Mouse (Mus musculus) midbrain, postnatal 0 days (tissue): ENCODE measurements at regions not wholly inside any gene's neighbourhood (a gene's known extent, or its start where the extent isn't known, plus 50 kb on each side); places are given as distances from the start of the nearest gene placed in this dataset.

Source experiments
- ATAC-seq: fragments of 200-750 bp; cut with Nextera tagmentation; 2 replicates; pipeline ENCODE4 v1.8.0; 2017; ENCODE audit warnings: moderate number of reproducible peaks, mild to moderate bottlenecking, moderate TSS enrichment, moderate library complexity; ENCODE audit not compliant: low FRiP score
- DNase-seq: peaks from one replicate; pipeline ENCODE4 v3.0.0-alpha.2; 2015; ENCODE audit warnings: low spot score
- H3K27ac ChIP-seq: fragments of 300-500 bp; sonication (generic); 2 replicates; pipeline ENCODE4 v1.5.1; 2014; ENCODE audit warnings: low read depth, mild to moderate bottlenecking, low read length, mixed read lengths
- H3K27me3 ChIP-seq: fragments of 300-500 bp; sonication (generic); 2 replicates; pipeline ENCODE4 v1.6.1; 2014; ENCODE audit warnings: low read length, control low read depth, mixed read lengths; ENCODE audit not compliant: insufficient read depth
- H3K36me3 ChIP-seq: fragments of 300-500 bp; sonication (generic); 2 replicates; pipeline ENCODE4 v1.6.1; 2014; ENCODE audit warnings: low read length, control low read depth, mixed read lengths; ENCODE audit not compliant: insufficient read depth
- H3K4me1 ChIP-seq: fragments of 300-500 bp; sonication (generic); 2 replicates; pipeline ENCODE4 v1.6.1; 2014; ENCODE audit warnings: mild to moderate bottlenecking, control low read depth, antibody characterized with exemption, low read length, mixed read lengths; ENCODE audit not compliant: insufficient read depth
- H3K4me2 ChIP-seq: fragments of 300-500 bp; sonication (generic); 2 replicates; pipeline ENCODE4 v1.6.1; 2014; ENCODE audit warnings: low read depth, mild to moderate bottlenecking, low read length, mixed read lengths; ENCODE audit not compliant: poor library complexity, severe bottlenecking
- H3K4me3 ChIP-seq: fragments of 300-500 bp; sonication (generic); 2 replicates; pipeline ENCODE4 v1.5.1; 2014; ENCODE audit warnings: low read depth, mild to moderate bottlenecking, low read length, moderate library complexity
- H3K9ac ChIP-seq: fragments of 300-500 bp; sonication (generic); replicated peaks from 2 replicates; pipeline ENCODE4 v1.6.1; 2014; ENCODE audit warnings: mild to moderate bottlenecking, low read length, moderate library complexity, mixed read lengths; ENCODE audit not compliant: poor library complexity, severe bottlenecking
- H3K9me3 ChIP-seq: fragments of 300-500 bp; sonication (generic); 2 replicates; pipeline ENCODE4 v1.6.1; 2016; ENCODE audit warnings: low read length, control low read depth
- CTCF ChIP-seq: IDR thresholded peaks from 2 replicates; pipeline ENCODE4 v1.5.1; 2016; ENCODE audit warnings: antibody characterized with exemption, mild to moderate bottlenecking
- WGBS: fragments of 180-500 bp; shearing (Covaris S2); extraction: QIAGEN DNeasy Blood & Tissue Kit; methylation state at CpG from one replicate; pipeline ENCODE4 v1.1.7; 2014; 5-methylcytosine and 5-hydroxymethylcytosine counted together

DNA sequence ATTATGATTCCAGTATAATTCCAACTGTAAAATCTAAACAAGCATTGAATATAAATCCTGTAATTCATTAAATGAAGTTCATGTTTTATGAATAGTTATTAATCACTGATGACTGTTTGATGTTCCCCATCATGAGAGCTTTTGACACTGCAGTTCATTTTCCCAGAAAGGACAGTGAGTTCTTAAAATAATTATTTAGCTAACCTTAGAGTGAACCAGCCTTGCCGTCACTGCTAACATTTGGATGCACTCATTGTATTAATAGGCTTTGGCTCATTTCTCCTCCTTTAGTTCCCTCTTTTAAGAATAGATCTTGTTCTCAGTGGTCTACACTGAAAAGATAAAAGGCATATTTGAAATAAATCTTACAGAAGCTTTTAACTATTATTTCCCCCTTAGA, 64.8 kb upstream of the Tmx4 start:
- no peaks in the 10 kb centered on the region for H3K36me3 ChIP-seq
- no peak for TF ChIP-seq CTCF
- ATAC-seq (no peak), DNase-seq (no peak)
- H3K4me1 ChIP-seq = no peaks in the 10 kb centered on the region
- H3K4me3 ChIP-seq = no peak overlapping the region
- WGBS = 57% methylated on average over 1 of the region's 1 CpGs
- H3K4me2 ChIP-seq = no peak overlapping the region
- H3K27ac ChIP-seq = no peak overlapping the region
- no peaks in the 10 kb centered on the region for H3K9me3 ChIP-seq
- H3K27me3 ChIP-seq = no peaks in the 10 kb centered on the region
- no peak overlapping the region for H3K9ac ChIP-seq

DNA sequence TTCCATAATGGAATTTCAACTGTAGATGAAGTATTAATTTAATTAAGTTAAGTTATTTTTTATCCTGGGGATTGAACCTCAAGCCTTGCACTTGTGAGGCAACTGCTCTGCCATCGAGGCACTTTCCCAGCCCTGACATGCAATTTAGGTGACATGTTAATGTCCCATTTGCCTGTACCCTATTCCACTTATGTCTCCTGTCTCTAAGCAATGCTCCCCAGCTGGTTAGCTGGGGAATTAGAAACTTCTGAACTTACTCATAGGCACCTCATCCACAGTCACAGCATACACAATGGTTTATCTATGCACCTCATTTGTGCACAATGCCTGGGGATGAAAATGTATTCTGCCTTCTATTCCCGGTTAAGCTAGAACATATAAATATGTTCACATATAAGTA, 59.1 kb upstream of the Tmx4 start:
- H3K36me3 ChIP-seq = no peaks in the 10 kb centered on the region
- H3K27ac ChIP-seq = no peak overlapping the region
- H3K4me2 ChIP-seq = no peak overlapping the region
- H3K4me1 ChIP-seq = no peaks in the 10 kb centered on the region
- DNase-seq (no peak), ATAC-seq (no peak)
- no peak overlapping the region for H3K9ac ChIP-seq
- WGBS = 70% methylated on average over 2 of the region's 2 CpGs
- TF ChIP-seq CTCF = no peak
- no peaks in the 10 kb centered on the region for H3K27me3 ChIP-seq
- H3K4me3 ChIP-seq = no peak overlapping the region
- H3K9me3 ChIP-seq = no peaks in the 10 kb centered on the region

DNA sequence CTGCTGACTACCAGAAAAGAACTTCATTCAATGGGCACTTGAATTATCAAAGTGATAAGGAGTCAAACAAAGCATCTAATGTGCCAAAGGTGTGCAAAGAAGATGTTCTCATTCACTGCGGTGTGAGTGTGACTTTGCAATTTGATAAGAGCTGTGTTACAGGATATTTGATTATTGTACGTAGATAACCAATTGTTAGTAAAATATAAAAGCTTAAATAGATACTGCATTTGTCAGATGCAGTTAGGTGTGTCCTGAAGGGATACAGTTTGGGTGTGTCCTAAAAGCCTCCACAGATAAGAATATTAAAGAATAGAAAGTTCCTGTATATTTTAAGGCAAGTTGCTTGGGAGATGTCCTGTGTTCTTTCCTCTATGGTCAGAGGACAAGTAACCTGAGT, 53.5 kb upstream of the Tmx4 start:
- Histone ChIP-seq H3K27ac (no peak overlapping the region), H3K27me3 (no peaks in the 10 kb centered on the region), H3K9ac (no peak overlapping the region), H3K9me3 (no peaks in the 10 kb centered on the region), H3K4me2 (no peak overlapping the region), H3K4me3 (no peak overlapping the region), H3K4me1 (no peaks in the 10 kb centered on the region), H3K36me3 (no peaks in the 10 kb centered on the region)
- 95% methylated on average over 2 of the region's 2 CpGs for WGBS
- ATAC-seq (no peak), DNase-seq (no peak)
- no peak for TF ChIP-seq CTCF

DNA sequence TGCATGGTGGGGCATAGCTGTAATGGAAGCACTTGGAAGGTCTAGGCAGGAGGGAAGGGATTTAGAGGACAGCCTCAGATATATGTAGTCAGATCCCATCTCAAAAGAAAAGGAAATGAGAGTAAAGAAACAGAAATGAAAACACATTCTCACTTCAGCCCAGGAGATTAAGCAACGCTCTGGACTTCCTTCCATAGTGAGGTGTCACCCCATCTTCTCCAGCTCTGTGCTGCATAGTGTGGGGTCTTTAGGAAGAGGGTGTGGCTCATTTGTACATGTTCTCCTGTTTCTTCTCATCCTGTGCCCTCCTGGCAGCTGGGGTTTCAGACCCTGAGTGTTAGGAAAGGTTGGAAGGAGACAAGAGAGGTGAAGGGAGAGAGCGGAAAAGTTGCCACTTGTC, 52.4 kb upstream of the Tmx4 start:
- no peaks in the 10 kb centered on the region for H3K9me3 ChIP-seq
- TF ChIP-seq CTCF = no peak
- ATAC-seq = no peak

More for the DNA sequence above, 52.4 kb upstream of the Tmx4 start:
- no peak overlapping the region for H3K9ac ChIP-seq
- H3K4me2 ChIP-seq = no peak overlapping the region
- H3K27ac ChIP-seq = no peak overlapping the region
- no peaks in the 10 kb centered on the region for H3K36me3 ChIP-seq
- H3K4me1 ChIP-seq = no peaks in the 10 kb centered on the region
- DNase-seq = no peak
- WGBS = 88% methylated on average over 2 of the region's 2 CpGs
- H3K27me3 ChIP-seq = no peaks in the 10 kb centered on the region
- no peak overlapping the region for H3K4me3 ChIP-seq
